8 mouse cellular contexts compared by ENCODE assay signal in genomic region chr19:46397436-46398001, GRCm38 (mm10). TPM values are rescaled to one million over a fixed set of nuclear protein-coding genes. Genes with fewer than 3 reads are reported as not detected.
DNase-seq lines count a peak whose midpoint lies in the region; ATAC-seq and TF ChIP-seq lines count a peak whose summit lies in the region.

No protein-coding gene starts in this region.

- peak overlapping the region; percentile 85 for H3K9ac ChIP-seq in hindbrain, embryonic 12.5 days

- peaks cover 9% of the 10 kb centered on the region for H3K36me3 ChIP-seq in hindbrain, embryonic 12.5 days

- intact Hi-C loops in left cerebral cortex, adult 2 months (cut with DNase I) = loop anchor here (5.0 kb wide), 1 partner anchor 130 kb away; no protein-coding TSS in a partner anchor
- intact Hi-C loops in left cerebral cortex, postnatal 4 days (cut with DNase I) = loop anchor here (5.0 kb wide), 1 partner anchor 45 kb away; no protein-coding TSS in a partner anchor

- WGBS in hindbrain, embryonic 12.5 days = 2% methylated on average over 19 of the region's 19 CpGs

- H3K4me2 ChIP-seq in hindbrain, embryonic 12.5 days (replicated peaks) = peak overlapping the region; percentile 86

- H3K4me1 ChIP-seq in hindbrain, embryonic 12.5 days = peaks cover 42% of the 10 kb centered on the region

- H3K27me3 ChIP-seq in hindbrain, embryonic 12.5 days = no peaks in the 10 kb centered on the region

- no peak overlapping the region; the same call in 1 of the 2 replicates for H3K27ac ChIP-seq in left cerebral cortex, adult 2 months
- peak overlapping the region; percentile 87; the same call in 1 of the 2 replicates for H3K27ac ChIP-seq in hindbrain, embryonic 12.5 days

- no peaks in the 10 kb centered on the region for H3K9me3 ChIP-seq in hindbrain, embryonic 12.5 days (replicated peaks)

- peak overlapping the region; percentile 79 for H3K4me3 ChIP-seq in left cerebral cortex, adult 2 months
- H3K4me3 ChIP-seq in hindbrain, embryonic 12.5 days = peak overlapping the region; percentile 86

- DNase-seq in left cerebral cortex, adult 2 months (ENCODE audit: extremely low spot score in 1 of 2, low spot score in 2 of 2) = no peak
- DNase-seq in left cerebral cortex, postnatal 4 days = no peak
- DNase-seq in adipocyte (ENCODE audit: low spot score) = peak; percentile 43
- DNase-seq in lung, postnatal 4 days = peak; percentile 30 to 41
- peak; percentile 39 for DNase-seq in thymus, postnatal 4 days
- DNase-seq in ovary, postnatal 10 days (ENCODE audit: low spot score) = no peak

- ATAC-seq in hindbrain, embryonic 12.5 days (ENCODE audit: low FRiP score) = no peak
- no peak for ATAC-seq in frontal cortex, adult (ENCODE audit: low TSS enrichment)

- TF ChIP-seq CTCF in left cerebral cortex, adult 2 months (IDR thresholded peaks at IDR 0.05) = no peak

RNA-seq across cellular contexts. Expression of gene Sufu, which starts 0.8 kb away (rescaled TPM):
- total RNA-seq in left cerebral cortex, adult 2 months (2021) = 10 to 100 TPM; 19.4 to 20.1 TPM
- total RNA-seq in left cerebral cortex, postnatal 4 days (2021) = 10 to 100 TPM; 22.2 to 23.9 TPM
- polyA plus RNA-seq in hindbrain, embryonic 12.5 days (2016; fragmentation: Nextera tagmentation; extraction: Ambion mirVana) = 37.7 and 39.3 TPM in 2 replicates

RNA-seq across cellular contexts. Expression of gene Actr1a, which starts 2.0 kb away (rescaled TPM):
- 100 to 1,000 TPM; 179 to 197 TPM for total RNA-seq in left cerebral cortex, adult 2 months (2021)
- 100 to 1,000 TPM; 304 to 313 TPM for total RNA-seq in left cerebral cortex, postnatal 4 days (2021)
- polyA plus RNA-seq in hindbrain, embryonic 12.5 days (2016; fragmentation: Nextera tagmentation; extraction: Ambion mirVana) = 240 and 246 TPM in 2 replicates

RNA-seq across cellular contexts. Expression of gene 2310034G01Rik, which starts 47.4 kb away (rescaled TPM):
- under 1 TPM; 0.66 to 0.91 TPM for total RNA-seq in left cerebral cortex, adult 2 months (2021)
- total RNA-seq in left cerebral cortex, postnatal 4 days (2021) = under 1 TPM; 0.42 to 0.82 TPM
- polyA plus RNA-seq in hindbrain, embryonic 12.5 days (2016; fragmentation: Nextera tagmentation; extraction: Ambion mirVana) = 1.4 and 1.5 TPM in 2 replicates

RNA-seq across cellular contexts. Expression of gene Mfsd13a, which starts 56.6 kb away (rescaled TPM):
- total RNA-seq in left cerebral cortex, adult 2 months (2021) = 10 to 100 TPM; 25.5 to 25.9 TPM
- total RNA-seq in left cerebral cortex, postnatal 4 days (2021) = 10 to 100 TPM; 16.8 to 18.3 TPM
- 7.1 and 7.6 TPM in 2 replicates for polyA plus RNA-seq in hindbrain, embryonic 12.5 days (2016; fragmentation: Nextera tagmentation; extraction: Ambion mirVana)

RNA-seq across cellular contexts. Expression of gene Cuedc2, which starts 59.0 kb away (rescaled TPM):
- total RNA-seq in left cerebral cortex, adult 2 months (2021) = 100 to 1,000 TPM; 188 to 196 TPM
- total RNA-seq in left cerebral cortex, postnatal 4 days (2021) = 100 to 1,000 TPM; 221 to 222 TPM
- polyA plus RNA-seq in hindbrain, embryonic 12.5 days (2016; fragmentation: Nextera tagmentation; extraction: Ambion mirVana) = 239 and 261 TPM in 2 replicates

Comparison
In these comparisons a context has a peak if more than half of its experiments do, and no peak if none do; other contexts are left out.
1. DNase-seq: peak in adipocyte (single experiment), lung, postnatal 4 days (2 of 2) and thymus, postnatal 4 days (single experiment); none in left cerebral cortex, adult 2 months (0 of 2), left cerebral cortex, postnatal 4 days (single experiment) and ovary, postnatal 10 days (single experiment).